Mouse (Mus musculus): Measurements from ENCODE around the gene Fbrs. TPM values are rescaled to one million over a fixed set of nuclear protein-coding genes. Genes with fewer than 3 reads are reported as not detected.
A peak's percentile ranks its signal among the peaks of the same experiment; 100 is the strongest.
"Not testable (repeated sequence)": the region's sequence is repeated elsewhere in the genome, so short reads cannot be mapped to it uniquely, and the experiment has no call there.

Fbrs gene
- total RNA-seq (2022): 10 to 100 TPM; 21.9 to 29.3 (median 25.1) TPM

DNA sequence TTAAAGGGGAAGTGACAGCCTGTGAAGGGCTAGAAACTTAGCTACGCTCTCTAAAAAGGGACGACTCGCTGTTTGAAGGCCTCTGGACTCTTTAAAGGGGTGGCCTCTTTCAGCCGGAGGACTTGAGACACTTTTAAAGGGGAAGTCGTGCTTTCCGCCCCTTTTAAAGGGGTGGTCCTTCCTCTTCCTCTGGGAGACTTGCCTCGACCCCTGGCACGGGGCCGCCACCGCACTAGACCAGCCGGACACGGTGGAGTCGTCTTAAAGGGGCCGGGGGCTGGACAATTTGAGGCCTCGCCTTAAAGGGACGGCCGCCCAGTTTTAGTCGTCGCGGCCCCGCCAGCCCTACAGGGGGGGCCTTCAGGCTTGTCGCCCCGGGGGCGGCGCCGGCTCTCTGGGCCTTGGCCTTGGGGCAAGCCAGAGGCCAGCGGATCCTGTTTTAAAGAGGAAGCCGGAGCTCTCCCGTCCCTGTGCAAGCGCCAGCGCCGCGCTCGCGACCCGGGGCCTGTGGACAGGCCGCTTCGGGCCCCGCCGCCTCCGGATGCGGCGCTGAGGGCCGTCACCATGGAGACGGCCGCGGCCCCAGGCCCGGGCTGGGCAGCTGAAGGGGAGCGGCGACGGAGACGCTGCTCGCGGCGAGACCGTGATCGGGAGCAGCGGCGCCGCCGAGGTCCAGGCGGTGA, at the start of gene Fbrs:
Gene Fbrs, plus strand, starts transcription at position 565 of the 683 bp plus-strand sequence.
- DNase-seq (ENCODE audit: low spot score in 2 of 2): peak; percentile 96 to 98

- no peak for DNase-seq (ENCODE audit: low spot score in 2 of 2)
Measured at GRCm38 (mm10) chr7:127435206-127435605, 43.8 kb upstream of the Fbrs start.

- DNase-seq (ENCODE audit: low spot score in 2 of 2): no peak
Measured at GRCm38 (mm10) chr7:127437724-127438123, 41.3 kb upstream of the Fbrs start.

DNA sequence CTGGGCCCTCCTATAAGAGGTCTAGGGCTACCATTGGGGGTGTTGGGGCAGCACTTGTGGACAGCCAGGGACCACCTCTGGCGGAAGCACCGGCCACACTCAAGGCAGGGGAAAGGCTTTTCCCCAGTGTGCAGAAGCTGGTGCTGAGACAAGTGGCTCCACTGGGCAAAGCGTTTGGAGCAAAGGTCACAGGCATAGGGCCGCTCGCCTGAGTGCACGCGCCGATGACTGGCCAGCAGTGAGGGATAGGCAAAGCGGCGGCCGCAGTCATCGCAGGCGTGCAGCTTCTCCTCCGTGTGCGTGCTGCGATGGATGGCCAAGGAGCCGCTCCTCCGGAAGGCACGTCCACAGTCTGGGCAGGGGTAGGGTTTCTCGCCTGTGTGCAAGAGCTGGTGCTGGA, 35.0 kb upstream of the Fbrs start:
- no peak for DNase-seq (ENCODE audit: low spot score in 2 of 2)

- DNase-seq (ENCODE audit: low spot score in 2 of 2): peak; percentile 93
Measured at GRCm38 (mm10) chr7:127448521-127449300, 30.3 kb upstream of the Fbrs start, which contains the start of gene Zfp689. Gene Zfp689 (minus strand): TSS chr7:127449158.

DNA sequence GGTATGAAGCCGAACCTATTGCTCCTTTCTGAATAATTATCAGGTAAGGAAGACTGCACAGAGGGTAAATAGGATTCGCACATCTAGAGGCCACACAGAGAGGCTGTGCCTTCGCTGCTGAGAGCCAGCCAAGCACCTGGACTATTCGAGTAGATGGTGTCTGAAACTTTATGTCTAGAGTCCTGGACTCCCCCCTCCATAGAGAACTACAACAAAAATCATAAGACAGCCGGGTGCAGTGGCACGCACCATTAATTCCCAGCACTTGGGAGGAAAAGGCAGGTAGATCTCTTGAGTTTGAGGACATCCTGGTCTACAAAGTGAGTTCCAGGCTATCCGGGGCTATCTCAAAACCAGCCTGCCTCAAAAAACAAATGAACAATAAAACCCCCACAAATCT, 29.0 kb upstream of the Fbrs start:
- DNase-seq (ENCODE audit: low spot score in 2 of 2): no peak

- DNase-seq (ENCODE audit: low spot score in 2 of 2): no peak
Measured at GRCm38 (mm10) chr7:127453056-127453455, 25.9 kb upstream of the Fbrs start.

GRCm38 (mm10) chr7:127454905-127455304, 24.1 kb upstream of the Fbrs start:
- no peak for DNase-seq (ENCODE audit: low spot score in 2 of 2)

- DNase-seq (ENCODE audit: low spot score in 2 of 2): not testable (repeated sequence)
Measured at GRCm38 (mm10) chr7:127458371-127459122, 20.5 kb upstream of the Fbrs start.

DNA sequence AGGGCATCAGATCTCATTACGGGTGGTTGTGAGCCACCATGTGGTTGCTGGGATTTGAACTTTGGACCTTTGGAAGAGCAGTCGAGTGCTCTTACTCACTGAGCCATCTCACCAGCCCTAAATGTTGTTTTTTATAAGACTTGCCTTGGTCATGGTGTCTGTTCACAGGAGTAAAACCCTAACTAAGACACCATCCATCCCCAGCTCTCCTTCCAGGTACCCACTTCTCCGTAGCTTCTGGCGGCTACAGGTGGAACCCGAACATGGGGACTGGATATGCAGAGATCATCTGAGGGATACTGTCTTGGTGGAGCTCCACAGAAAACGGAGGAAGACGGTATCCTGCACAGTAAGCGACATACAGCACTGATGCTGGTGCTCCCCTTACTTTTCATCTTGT, 19.7 kb upstream of the Fbrs start, which contains the start of gene Prr14:
Gene Prr14, plus strand, starts transcription at position 301 of the 400 bp plus-strand sequence.
- DNase-seq (ENCODE audit: low spot score in 2 of 2): not testable (repeated sequence)

DNA sequence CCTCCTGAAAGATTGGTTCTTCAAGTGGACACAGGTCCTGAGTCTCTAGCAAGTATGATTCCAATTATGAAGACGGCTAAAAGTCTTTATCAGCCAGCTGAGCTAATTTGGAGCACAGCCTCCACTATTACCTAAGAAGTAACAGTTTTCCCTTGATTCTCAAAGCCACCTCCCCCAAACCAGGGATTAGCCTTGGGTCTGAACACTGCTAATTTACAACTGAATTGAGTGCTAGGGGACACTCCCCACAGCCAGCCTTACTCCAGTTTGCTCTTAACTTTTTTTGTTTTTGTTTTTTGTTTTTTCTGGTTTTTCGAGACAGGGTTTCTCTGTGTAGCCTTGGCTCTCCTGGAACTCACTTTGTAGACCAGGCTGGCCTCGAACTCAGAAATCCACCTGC, 13.8 kb upstream of the Fbrs start:
- DNase-seq (ENCODE audit: low spot score in 2 of 2): no peak

- not testable (repeated sequence) for DNase-seq (ENCODE audit: low spot score in 2 of 2)
Measured at GRCm38 (mm10) chr7:127465670-127466069, 13.3 kb upstream of the Fbrs start.

DNA sequence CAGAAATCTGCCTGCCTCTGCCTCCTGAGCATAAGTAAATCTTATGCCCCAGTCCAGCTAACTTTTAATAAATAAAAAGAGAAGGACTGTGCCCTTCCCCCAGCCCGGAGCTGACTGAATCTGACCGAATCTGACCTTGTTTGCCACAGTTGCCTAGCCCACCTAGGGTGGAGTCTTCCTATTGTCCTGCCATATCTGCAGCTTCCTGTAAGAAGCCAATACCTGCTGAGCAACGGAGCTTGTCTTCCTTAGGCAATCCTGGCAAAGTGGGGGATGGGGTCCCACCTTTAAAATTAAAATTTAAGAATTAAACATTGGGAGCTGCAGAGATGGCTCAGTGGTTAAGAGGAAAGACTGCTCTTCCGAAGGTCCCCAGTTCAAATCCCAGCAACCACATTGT, 12.4 kb upstream of the Fbrs start:
- no peak for DNase-seq (ENCODE audit: low spot score in 2 of 2)

DNA sequence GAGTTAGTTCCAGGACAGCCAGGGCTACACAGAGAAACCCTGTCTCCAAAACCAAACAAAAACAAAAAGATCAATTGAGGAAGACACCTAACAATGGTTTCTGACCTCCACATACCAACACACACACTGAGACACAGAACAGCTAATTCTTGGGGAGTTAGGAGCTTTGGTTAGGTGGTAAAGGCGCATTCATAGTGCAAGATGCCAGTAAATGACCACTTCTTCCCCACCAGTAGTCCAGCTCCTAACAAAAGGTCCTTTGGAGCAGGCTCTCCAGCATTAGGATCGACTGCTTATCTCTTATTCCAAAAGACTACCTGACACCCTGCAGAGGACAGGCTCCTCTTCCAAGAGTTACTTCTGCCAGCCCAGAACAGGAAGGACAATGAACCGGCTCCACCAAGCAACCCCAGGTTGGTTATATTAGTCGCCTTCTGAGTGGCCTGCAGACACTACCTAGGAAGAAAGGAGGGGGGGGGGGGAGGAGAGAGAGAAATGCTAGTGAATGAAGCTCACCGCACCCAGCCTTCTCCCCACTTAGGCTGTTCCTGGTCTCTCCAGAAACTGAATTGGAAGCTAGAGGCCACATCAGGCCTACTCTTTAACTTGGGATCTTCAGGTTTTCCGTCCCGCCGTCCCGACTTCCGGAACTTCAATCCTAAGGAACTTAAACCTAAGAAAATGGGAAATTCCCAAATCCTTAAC, 8.8 kb upstream of the Fbrs start:
- no peak for DNase-seq (ENCODE audit: low spot score in 2 of 2)

- peak; percentile 84 to 92 for DNase-seq (ENCODE audit: low spot score in 2 of 2)
Measured at GRCm38 (mm10) chr7:127470743-127471645, 8.0 kb upstream of the Fbrs start.

DNA sequence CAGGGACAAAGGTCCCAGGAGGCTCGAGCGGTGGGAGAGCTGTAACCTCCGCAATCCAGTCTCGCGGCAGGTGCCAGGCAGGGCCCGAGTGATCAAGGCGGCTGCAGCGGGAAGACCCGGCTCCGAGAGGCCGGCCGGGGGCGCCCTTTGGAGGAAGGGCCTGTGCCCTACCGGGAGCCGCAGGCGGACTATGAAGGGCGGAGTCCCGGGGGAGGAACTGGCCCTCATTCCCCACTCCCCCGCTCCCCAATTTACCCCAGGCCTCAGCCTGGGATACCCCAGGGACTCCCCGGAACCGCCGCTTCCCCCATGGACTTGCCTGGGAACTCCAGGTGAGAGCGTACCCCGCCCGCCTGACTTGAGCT, 7.4 kb upstream of the Fbrs start:
- peak; percentile 36 to 62 for DNase-seq (ENCODE audit: low spot score in 2 of 2)

GRCm38 (mm10) chr7:127472060-127472459, 6.9 kb upstream of the Fbrs start:
- no peak for DNase-seq (ENCODE audit: low spot score in 2 of 2)

GRCm38 (mm10) chr7:127473705-127474104, 5.3 kb upstream of the Fbrs start:
- no peak for DNase-seq (ENCODE audit: low spot score in 2 of 2)

- DNase-seq (ENCODE audit: low spot score in 2 of 2): no peak
Measured at GRCm38 (mm10) chr7:127474378-127475070, 4.5 kb upstream of the Fbrs start.
